Mouse (Mus musculus): ENCODE results near the gene Mboat2. TPM values are rescaled to one million over a fixed set of nuclear protein-coding genes. Genes with fewer than 3 reads are reported as not detected.

Mboat2 gene
- polyA plus RNA-seq, 1 experiment, result 17.2 TPM

DNA sequence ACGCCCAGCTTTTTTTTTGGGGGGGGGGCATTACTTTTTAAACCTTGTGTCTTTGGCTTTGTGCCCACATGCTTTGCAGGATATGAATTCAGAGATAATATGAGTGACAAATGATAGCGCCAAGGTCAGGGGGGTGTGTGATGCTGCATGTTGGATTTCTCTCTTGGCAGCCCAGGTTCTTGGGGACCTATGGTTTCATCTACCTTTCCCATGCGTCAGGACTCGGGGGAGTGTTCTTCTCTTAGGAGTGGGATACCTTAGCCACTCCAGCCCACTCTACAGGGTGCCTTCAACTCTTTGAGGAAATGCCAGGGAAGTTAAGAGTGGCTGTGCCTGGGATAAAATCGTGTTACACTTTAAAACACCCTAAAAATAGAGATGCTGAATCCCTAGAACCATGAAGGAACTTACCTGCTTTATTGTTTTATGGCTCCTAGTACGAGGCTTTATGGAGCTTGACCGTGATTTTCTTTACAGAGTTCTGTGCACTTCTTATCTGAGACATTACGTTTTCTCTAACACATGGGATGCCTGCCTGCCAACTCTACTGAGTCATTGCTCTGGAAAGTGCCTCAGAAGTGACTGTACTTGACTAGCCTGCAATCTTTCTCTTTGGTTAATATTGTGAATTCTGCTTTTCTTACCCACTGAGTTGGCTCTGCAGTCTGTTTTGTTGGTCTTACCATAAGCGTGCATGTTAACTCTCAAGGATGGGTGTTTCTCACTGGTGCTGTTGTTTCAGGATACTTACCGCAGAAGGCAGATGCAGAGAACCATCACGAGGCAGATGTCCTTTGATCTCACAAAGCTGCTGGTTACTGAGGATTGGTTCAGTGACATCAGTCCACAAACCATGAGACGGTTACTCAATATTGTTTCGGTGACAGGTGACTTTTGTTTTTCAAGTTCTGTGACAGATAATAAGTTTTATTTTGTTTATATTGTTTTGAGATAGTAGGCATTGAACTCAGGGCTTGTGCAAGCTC lies 182.2 kb downstream of the Mboat2 start:
- H3K4me3 ChIP-seq (ENCODE audit: insufficient read depth, low read length), result no peak overlapping the region
- H3K27ac ChIP-seq (ENCODE audit: insufficient read depth, low read length), result peak overlapping the region; percentile 63
- TF ChIP-seq POLR2A (IDR thresholded peaks at IDR 0.05; ENCODE audit: low read depth, low read length), result no peak
- no peak for TF ChIP-seq CTCF (IDR thresholded peaks at IDR 0.05; ENCODE audit: borderline replicate concordance, insufficient read depth, low read length)

More for the DNA sequence above, 182.2 kb downstream of the Mboat2 start:
- peaks cover 20% of the 10 kb centered on the region for H3K4me1 ChIP-seq (ENCODE audit: control insufficient read depth, insufficient read depth, low read length)

Other genes with a start within 250 kb of the Mboat2 start
- gene Klf11, start 179.6 kb upstream of the Mboat2 start, polyA plus RNA-seq (2011; ENCODE audit: insufficient read length, low read depth, missing spikeins), result 3.2 and 5.9 TPM in 2 replicates
- 1.4 and 3.4 TPM in 2 replicates for gene Cys1, start 149.1 kb upstream of the Mboat2 start, polyA plus RNA-seq (2011; ENCODE audit: insufficient read length, low read depth, missing spikeins)
- gene Rrm2, start 122.6 kb upstream of the Mboat2 start, polyA plus RNA-seq (2011; ENCODE audit: insufficient read length, low read depth, missing spikeins), result 102 and 106 TPM in 2 replicates
- gene Kidins220, start 144.0 kb downstream of the Mboat2 start, polyA plus RNA-seq (2011; ENCODE audit: insufficient read length, low read depth, missing spikeins), result 85.7 and 96.4 TPM in 2 replicates